Mouse (Mus musculus) effector memory CD4-positive, alpha-beta T cell, adult 7 months (primary cell): Measurements from ENCODE around the gene Itgam. TPM values are rescaled to one million over a fixed set of nuclear protein-coding genes. Genes with fewer than 3 reads are reported as not detected.

Experiments
- polyA plus RNA-seq: library from polyadenylated mRNA; unstranded; fragments of 100-300 nt; shearing (Covaris generic); gene quantifications from one replicate; pipeline ENCODE4 v1.2.1, GENCODE M21; 2017

The Itgam gene
- polyA plus RNA-seq: 0.99 TPM

GRCm38 (mm10) chr7:128062456-128062855, at the start of gene Itgam, which contains the start of gene Gm49368:
Itgam (plus strand) TSS chr7:128062640.
Gm49368 (plus strand) TSS chr7:128062683.

GRCm38 (mm10) chr7:128128741-128129720, 66.6 kb downstream of the Itgam start, which contains the start of gene Itgax:
Itgax (plus strand) TSS chr7:128129547.

GRCm38 (mm10) chr7:128154076-128154475, 91.6 kb downstream of the Itgam start, which contains the start of gene Itgad:
Itgad (plus strand) TSS chr7:128154376.

Other genes starting within 250 kb of the Itgam start
- gene Stx4a, start 238.3 kb upstream of the Itgam start, polyA plus RNA-seq: 95.9 TPM
- 0.51 TPM for gene Stx1b, start 238.1 kb upstream of the Itgam start, polyA plus RNA-seq
- gene Zfp646, start 186.4 kb upstream of the Itgam start, polyA plus RNA-seq: 23.9 TPM
- gene Zfp668, start 185.8 kb upstream of the Itgam start, polyA plus RNA-seq: 8.3 TPM
- 0.23 TPM for gene Prss53, start 171.7 kb upstream of the Itgam start, polyA plus RNA-seq
- gene Gm21974, start 167.2 kb upstream of the Itgam start, polyA plus RNA-seq: not detected
- gene Vkorc1, start 167.0 kb upstream of the Itgam start, polyA plus RNA-seq: 48.9 TPM
- gene Bckdk, start 158.6 kb upstream of the Itgam start, polyA plus RNA-seq: 39.1 TPM
- gene Kat8, start 150.1 kb upstream of the Itgam start, polyA plus RNA-seq: 30.1 TPM
- gene Prss8, start 132.5 kb upstream of the Itgam start, polyA plus RNA-seq: 0.33 TPM
- gene Prss36, start 115.9 kb upstream of the Itgam start, polyA plus RNA-seq: 1.1 TPM
- gene Fus, start 95.2 kb upstream of the Itgam start, polyA plus RNA-seq: 170 TPM
- 98.6 TPM for gene Pycard, start 68.8 kb upstream of the Itgam start, polyA plus RNA-seq
- gene Trim72, start 58.7 kb upstream of the Itgam start, polyA plus RNA-seq: not detected
- gene Gm49368, start within 50 bp of the Itgam start, polyA plus RNA-seq: not detected
- 0.72 TPM for gene Itgax, start 66.9 kb downstream of the Itgam start, polyA plus RNA-seq
- gene Itgad, start 91.7 kb downstream of the Itgam start, polyA plus RNA-seq: 0.24 TPM
- gene Cox6a2, start 143.7 kb downstream of the Itgam start, polyA plus RNA-seq: not detected
- 19.0 TPM for gene Armc5, start 174.7 kb downstream of the Itgam start, polyA plus RNA-seq
- gene 9130023H24Rik, start 175.4 kb downstream of the Itgam start, polyA plus RNA-seq: 0.56 TPM
- 0.56 TPM for gene Tgfb1i1, start 184.2 kb downstream of the Itgam start, polyA plus RNA-seq
- 0.56 TPM for gene Slc5a2, start 203.0 kb downstream of the Itgam start, polyA plus RNA-seq
- 20.9 TPM for gene BC017158, start 235.5 kb downstream of the Itgam start, polyA plus RNA-seq